Mouse (Mus musculus) right cerebral cortex, postnatal 25 days (tissue): Measurements from ENCODE around the gene Gm10775.

Experiments used
- DNase-seq: peaks from one replicate; pipeline ENCODE4 v3.0.0; 2022

Gene Gm10775

GRCm38 (mm10) chr13:65259239-65259638 is at the start of gene Gm10775:
Gene Gm10775, plus strand, starts transcription at chr13:65259539.
- no peak for DNase-seq

- no peak for DNase-seq
These were observed 33.4 kb upstream of the Gm10775 start for GRCm38 (mm10) chr13:65225945-65226344.

DNA sequence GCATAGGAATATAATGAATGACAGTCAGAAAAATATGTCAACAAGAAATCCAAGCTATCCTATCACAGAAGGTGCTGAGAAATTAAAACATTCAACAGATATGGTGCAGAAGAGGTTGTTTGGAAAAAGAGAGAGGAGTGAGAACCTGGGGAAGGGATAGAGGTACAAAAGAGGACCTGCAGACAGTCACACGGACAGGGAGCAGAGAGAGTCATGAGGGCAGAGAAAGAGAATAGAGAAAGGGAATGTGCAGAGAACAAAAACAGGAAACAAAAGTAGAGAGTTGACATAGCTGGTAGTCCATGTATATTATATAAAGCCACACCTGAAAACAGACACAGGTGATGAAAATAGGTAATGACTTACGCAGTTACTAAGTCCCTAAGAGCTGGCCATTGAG is 32.7 kb upstream of the Gm10775 start:
- no peak for DNase-seq

DNA sequence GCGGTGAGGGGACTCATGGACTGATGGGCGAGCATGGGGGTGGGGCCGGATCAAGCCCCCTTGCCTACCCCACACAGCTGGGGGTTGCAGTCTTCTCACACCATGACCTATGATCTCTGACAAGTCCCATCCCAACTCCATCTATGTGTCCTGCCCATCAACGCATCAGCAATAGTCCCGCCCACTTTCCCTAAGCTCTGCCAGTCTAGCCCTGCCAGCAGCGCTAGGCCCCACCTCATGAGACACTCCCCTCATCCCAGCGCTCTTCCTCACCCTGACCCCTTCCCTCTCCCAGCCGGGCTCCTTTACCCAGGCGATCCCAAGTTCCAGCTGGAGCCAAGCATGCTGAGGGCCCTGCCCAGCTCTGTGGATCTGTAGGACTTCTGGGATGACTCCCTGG is 22.1 kb upstream of the Gm10775 start:
- DNase-seq: no peak

DNA sequence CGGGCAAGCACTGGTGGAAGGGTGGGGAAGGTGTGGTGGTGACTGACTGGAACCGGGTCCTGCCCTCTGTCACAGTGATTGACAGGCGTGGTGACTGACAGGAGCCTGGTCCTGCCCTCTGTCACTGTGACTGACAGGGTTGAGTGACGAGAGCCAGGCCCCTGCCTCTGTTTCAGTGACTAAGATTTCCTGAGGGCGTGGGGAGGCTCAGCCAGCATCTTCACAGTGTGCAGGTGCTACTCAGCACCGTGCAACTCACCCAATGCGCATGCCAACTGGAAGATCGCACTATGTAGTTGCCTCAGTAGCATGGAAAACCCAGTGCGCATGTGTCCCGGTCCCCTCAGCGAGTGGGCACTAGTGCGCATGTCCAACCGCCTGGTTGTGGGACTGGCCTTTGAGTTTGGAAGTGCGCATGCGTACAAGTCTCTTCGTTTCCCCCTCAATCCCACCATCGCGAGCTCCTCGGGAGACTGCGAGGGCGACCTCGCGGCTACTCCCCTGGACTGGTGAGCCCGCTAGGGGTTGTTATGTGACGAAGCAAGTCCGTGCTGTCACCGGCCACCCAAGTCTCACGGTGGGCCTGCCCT is 18.7 kb upstream of the Gm10775 start:
- DNase-seq: peak; percentile 97

DNA sequence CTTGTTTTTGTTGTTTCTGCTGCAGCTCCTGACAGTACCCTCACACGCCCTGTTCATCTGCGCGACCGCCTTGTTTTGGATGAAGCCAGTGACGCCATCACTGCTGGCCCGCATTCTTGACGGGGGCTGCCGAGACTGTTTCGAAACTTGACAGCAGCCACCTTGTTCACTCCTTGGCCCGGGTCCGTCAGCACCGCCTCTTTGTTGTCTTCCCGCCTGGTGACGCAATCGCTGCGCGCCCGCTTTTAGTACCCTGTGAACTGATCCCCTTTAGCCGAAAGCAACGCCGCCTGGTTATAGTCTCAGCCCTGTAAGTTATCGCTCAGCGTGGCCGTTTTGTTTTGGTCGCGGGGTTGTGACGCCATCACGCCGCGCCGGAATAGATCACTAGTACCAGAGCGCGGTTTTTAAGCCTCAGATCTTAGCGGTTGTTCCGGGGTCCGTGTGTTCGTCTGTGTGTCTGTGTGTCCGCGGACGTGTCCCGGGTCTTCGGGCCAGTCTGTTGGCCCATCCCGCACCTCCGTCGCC is 18.2 kb upstream of the Gm10775 start:
- DNase-seq: peak; percentile 95

DNA sequence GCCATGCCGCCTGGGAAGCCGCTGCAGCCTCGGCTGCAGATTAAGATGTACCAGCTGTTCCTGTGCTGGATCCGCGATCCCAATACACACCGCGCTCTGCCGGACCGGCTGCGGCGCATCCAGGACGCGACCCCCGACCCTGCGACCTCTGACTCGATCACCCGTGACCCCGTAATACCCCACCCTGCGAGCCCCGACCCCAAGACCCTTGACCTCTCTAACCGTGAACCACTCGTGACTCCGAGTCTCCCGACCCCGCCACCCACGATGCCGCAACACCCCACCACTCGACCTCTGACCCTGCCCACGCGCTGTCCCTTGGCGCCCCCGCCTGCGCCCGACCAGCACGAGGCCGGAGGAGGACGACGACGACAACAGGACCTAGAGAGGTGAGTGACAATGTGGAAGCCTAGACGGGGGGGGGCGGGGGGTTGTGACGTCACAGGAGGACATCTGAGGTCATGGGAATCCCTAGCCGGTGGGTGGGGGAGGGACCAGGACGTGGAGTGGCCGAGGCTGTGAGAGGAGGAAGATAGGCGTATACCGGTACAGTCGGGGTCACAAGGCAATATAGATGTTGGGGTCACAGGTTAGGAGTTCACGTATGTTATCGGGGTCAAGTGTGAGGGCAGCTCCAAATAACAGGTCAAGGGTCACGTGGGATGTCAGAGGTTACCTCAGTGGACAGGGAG is 17.6 kb upstream of the Gm10775 start:
- DNase-seq: no peak

GRCm38 (mm10) chr13:65242319-65242787 is 17.0 kb upstream of the Gm10775 start:
- no peak for DNase-seq

DNA sequence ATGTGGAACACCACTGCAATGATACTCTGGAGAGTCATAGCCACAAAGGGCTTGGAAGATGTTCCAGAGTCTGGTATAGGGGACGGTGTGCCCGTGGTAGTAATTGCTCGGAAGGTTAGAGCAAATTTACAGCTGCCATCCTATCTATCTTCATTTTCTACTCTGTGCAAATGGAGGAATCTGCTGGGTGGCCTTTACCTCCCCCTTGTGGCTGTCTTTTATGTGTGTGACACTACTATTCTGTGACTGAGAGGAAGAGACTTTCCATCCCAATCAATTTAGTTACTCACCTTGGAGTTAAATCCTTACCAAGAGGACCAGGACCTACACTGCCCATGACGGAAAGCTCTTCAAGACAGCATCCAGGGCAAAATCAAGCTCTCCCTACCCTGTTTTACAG is 16.1 kb upstream of the Gm10775 start:
- DNase-seq: no peak

DNA sequence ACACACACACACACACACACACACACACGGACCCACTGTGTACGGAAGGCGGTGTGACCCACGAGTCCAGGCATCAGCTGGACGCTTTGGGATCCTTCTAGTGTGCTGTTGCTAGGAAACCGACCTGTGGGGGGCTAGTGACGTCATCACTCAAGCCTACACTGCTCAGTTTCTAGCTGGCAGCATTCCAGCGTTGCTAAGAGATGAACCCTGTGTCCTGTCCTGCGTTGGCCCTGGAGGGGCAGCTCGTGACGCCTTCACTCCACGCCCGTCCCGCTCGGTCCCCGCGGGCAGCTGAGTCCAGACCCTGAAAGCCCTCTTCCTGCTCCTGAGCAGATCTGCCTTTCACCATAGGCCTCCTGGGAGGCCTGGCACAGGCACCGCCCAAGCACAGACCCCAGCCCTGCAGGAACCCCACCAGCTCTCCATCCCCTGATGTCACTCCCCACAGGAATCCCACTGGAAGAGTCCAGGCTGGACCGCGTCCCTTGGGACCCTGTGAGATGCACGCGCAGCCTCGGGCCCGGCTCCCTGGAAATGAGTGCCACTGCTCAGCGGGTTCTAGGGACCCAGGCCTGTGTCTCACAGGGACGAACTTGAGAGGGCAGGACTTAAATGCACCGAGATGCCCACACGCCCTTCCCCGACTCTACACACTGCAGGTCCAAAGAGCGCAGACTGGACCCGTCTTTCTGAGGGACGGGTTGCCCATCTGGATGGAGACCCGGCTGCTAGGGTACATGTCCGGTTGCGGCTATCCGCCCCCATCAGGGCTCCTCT is 974 bp upstream of the Gm10775 start:
- peak; percentile 75 for DNase-seq

- no peak for DNase-seq
These were observed 2.7 kb downstream of the Gm10775 start for GRCm38 (mm10) chr13:65262086-65262485.

DNA sequence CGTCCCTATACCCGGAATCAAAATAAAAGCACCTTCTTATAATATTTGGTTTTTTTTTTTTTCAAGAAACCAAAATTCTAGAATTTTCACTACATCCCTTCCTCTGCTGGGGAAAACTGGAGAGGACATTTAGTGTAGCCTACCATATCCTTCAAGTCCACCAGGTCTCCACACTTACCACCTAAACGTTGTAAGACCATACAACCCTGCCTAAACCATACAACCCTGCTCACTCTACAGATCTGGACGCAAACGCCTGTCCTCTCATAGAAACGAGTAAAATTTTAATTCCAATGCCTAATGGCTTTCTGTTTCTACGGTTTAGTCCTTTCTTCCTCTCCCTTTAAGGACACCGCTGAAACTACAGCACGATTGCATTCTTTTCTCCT is 18.6 kb downstream of the Gm10775 start:
- no peak for DNase-seq

DNA sequence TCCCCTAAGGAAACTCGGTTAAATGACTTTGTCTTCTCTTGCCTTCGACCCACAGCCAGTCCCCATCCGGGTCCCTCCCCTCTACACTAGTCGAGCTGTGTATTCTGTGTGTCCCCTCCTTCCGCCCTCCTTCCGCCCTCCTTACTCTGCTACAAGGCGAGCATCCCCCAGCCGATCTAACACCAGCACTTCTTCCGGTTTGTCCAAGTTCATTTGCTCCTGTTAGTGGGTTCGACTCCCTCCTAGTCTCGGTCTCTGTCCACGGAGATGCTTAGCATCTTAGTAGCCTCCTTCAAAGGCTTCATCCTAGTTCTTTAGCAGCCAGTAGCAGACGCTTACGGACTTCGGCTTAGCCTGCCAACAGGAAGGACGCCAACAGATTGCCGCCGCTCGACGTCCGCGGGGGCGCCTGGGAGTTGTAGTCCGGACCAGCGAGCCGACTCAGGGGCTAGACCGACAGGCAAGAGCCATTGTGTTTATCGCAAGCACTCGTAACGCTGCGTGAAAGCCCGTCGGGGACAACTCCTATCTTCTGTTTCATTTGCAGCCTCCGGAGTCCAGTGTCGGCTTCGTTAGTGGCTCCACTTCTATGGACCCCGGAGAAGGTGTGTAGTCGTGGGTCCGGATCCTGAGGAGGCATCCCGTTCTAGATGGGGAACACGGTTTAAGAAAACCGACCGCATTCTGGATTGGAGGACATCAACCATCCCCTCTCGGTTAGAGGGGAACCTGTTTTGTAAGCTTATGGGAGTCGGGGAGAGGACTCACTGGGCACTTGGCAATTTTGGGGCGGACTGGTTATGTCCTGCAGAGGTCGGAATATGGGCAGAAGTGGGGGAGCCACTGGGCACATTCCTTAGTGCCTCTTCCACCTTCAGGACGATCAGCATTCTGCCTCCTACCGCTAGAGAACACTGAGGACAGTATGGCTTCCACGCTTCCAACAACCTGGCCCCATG is 19.3 kb downstream of the Gm10775 start, which contains the start of gene Zfp369:
Gene Zfp369, plus strand, starts transcription at position 432 of the 959 bp plus-strand sequence.
- DNase-seq: peak; percentile 96

- no peak for DNase-seq
These were observed 27.4 kb downstream of the Gm10775 start for GRCm38 (mm10) chr13:65286771-65287170.

GRCm38 (mm10) chr13:65296354-65296753 is 37.0 kb downstream of the Gm10775 start:
- no peak for DNase-seq
